ENCODE assay signal across 8 mouse cellular contexts in the genomic region with DNA sequence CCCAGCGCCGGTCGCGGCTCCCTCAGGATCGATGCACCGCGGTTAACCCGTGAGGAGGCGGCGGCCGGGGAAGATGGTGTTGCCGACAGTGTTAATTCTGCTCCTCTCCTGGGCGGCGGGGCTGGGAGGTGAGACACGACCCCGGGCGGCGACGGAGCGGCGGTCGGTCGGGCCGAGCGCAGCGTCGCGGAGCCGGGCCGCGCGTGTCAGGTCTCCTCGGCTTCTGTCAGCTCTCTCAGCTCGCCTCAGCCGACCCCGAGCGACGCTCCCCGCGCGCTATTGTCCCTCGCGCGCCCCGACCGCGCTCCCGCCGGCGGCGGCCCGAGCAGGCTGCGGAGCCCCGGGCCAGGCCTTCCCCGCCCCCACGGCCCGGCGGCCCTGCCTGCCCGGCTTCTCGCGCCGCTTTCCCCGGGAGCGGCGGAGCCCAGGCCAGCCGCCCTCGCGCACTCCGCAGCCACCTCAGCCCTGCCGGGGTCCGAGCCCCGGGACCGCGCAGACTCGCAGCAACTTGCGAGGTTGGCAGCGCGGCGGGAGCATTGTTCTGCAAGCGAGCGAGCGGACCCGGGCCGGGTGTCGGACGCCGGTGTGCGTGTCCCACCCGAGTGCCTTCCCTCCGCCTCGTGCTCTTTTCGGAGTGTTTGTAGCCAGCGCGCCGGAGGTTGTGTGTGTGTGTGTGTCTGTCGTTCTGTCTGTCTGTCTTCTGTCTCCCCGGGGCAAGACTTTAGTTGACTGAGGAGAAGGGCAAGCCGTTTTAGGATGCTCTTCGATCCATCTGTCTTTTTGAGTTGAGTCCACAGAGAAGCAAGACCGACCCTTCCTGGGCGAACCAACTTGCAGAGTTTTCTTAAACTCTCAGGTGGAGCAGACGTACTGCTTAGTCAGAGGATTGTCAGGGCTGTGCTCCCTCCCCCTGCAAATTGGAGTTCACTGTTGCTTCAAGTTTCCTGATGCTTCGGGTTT. TPM values are rescaled to one million over a fixed set of nuclear protein-coding genes. Genes with fewer than 3 reads are reported as not detected.
DNase-seq lines count a peak whose midpoint lies in the region; ATAC-seq and TF ChIP-seq lines count a peak whose summit lies in the region.

No protein-coding gene starts in this region.

- H3K4me2 ChIP-seq in embryonic facial prominence, embryonic 15.5 days (replicated peaks) = peak overlapping the region; percentile 65
- peak overlapping the region; percentile 85 for H3K4me2 ChIP-seq in heart, embryonic 12.5 days
- peak overlapping the region; percentile 74 for H3K4me2 ChIP-seq in kidney, embryonic 15.5 days
- peak overlapping the region; percentile 51 for H3K4me2 ChIP-seq in liver, embryonic 16.5 days (ENCODE audit: low read depth, low read length)

- peak overlapping the region; percentile 86 for H3K4me3 ChIP-seq in embryonic facial prominence, embryonic 15.5 days (replicated peaks)
- peak overlapping the region; percentile 98 for H3K4me3 ChIP-seq in heart, embryonic 12.5 days
- H3K4me3 ChIP-seq in kidney, embryonic 15.5 days (replicated peaks) = peak overlapping the region; percentile 96
- H3K4me3 ChIP-seq in liver, embryonic 16.5 days (ENCODE audit: low read depth, low read length) = peak overlapping the region; percentile 80
- H3K4me3 ChIP-seq in testis, adult 2 months (ENCODE audit: control insufficient read depth, low read depth, low read length) = peak overlapping the region; percentile 95

- TF ChIP-seq CTCF in testis, adult 2 months (IDR thresholded peaks at IDR 0.05; ENCODE audit: control insufficient read depth, insufficient read depth, insufficient replicate concordance, low read depth, low read length) = no peak

- H3K9me3 ChIP-seq in embryonic facial prominence, embryonic 15.5 days (replicated peaks) = no peaks in the 10 kb centered on the region
- H3K9me3 ChIP-seq in heart, embryonic 12.5 days (replicated peaks) = no peaks in the 10 kb centered on the region
- no peaks in the 10 kb centered on the region for H3K9me3 ChIP-seq in kidney, embryonic 15.5 days (replicated peaks)
- no peaks in the 10 kb centered on the region for H3K9me3 ChIP-seq in liver, embryonic 16.5 days (replicated peaks; ENCODE audit: control insufficient read depth, low read length)

- under 1% methylated on average over 101 of the region's 103 CpGs for WGBS in embryonic facial prominence, embryonic 15.5 days
- WGBS in heart, embryonic 12.5 days = under 1% methylated on average over 92 of the region's 103 CpGs
- under 1% methylated on average over 91 of the region's 103 CpGs for WGBS in kidney, embryonic 15.5 days
- WGBS in liver, embryonic 16.5 days (ENCODE audit: insufficient replicate concordance) = under 1% methylated on average over 99 of the region's 103 CpGs

- H3K4me1 ChIP-seq in embryonic facial prominence, embryonic 15.5 days = peaks cover 10% of the 10 kb centered on the region; the same call in 1 of the 2 replicates
- peaks cover 15% of the 10 kb centered on the region for H3K4me1 ChIP-seq in heart, embryonic 12.5 days (replicated peaks)
- peaks cover 19% of the 10 kb centered on the region for H3K4me1 ChIP-seq in kidney, embryonic 15.5 days
- peaks cover 34% of the 10 kb centered on the region for H3K4me1 ChIP-seq in liver, embryonic 16.5 days (ENCODE audit: control insufficient read depth, low read depth, low read length)
- peaks cover 5% of the 10 kb centered on the region; the same call in 1 of the 2 replicates for H3K4me1 ChIP-seq in testis, adult 2 months (ENCODE audit: control insufficient read depth, insufficient read depth, low read length)

- H3K36me3 ChIP-seq in embryonic facial prominence, embryonic 15.5 days = no peaks in the 10 kb centered on the region
- no peaks in the 10 kb centered on the region for H3K36me3 ChIP-seq in heart, embryonic 12.5 days
- H3K36me3 ChIP-seq in kidney, embryonic 15.5 days = no peaks in the 10 kb centered on the region
- H3K36me3 ChIP-seq in liver, embryonic 16.5 days (ENCODE audit: control insufficient read depth, insufficient read depth) = no peaks in the 10 kb centered on the region; the same call in 1 of the 2 replicates
- no peaks in the 10 kb centered on the region for H3K36me3 ChIP-seq in testis, adult 2 months (ENCODE audit: control insufficient read depth, insufficient read depth, low read length)

- TF ChIP-seq POLR2A in testis, adult 2 months (IDR thresholded peaks at IDR 0.05; ENCODE audit: control insufficient read depth, low read depth, low read length) = no peak

- ATAC-seq in CD4-positive, CD25-positive, alpha-beta regulatory T cell, adult 4 months = peak; percentile 38
- peak; percentile 58 for ATAC-seq in embryonic facial prominence, embryonic 15.5 days (ENCODE audit: insufficient number of reproducible peaks, low FRiP score, low TSS enrichment, low read depth)
- peak; percentile 71 for ATAC-seq in heart, embryonic 12.5 days (ENCODE audit: insufficient number of reproducible peaks, low FRiP score)
- ATAC-seq in kidney, embryonic 15.5 days (replicated peaks; ENCODE audit: low FRiP score) = peak; percentile 70
- peak; percentile 22 for ATAC-seq in liver, embryonic 16.5 days (ENCODE audit: low read depth)

- no peaks in the 10 kb centered on the region for H3K27me3 ChIP-seq in embryonic facial prominence, embryonic 15.5 days
- no peaks in the 10 kb centered on the region for H3K27me3 ChIP-seq in heart, embryonic 12.5 days (replicated peaks)
- no peaks in the 10 kb centered on the region for H3K27me3 ChIP-seq in kidney, embryonic 15.5 days
- H3K27me3 ChIP-seq in liver, embryonic 16.5 days (ENCODE audit: control insufficient read depth, insufficient read depth, low read depth, low read length) = no peaks in the 10 kb centered on the region
- H3K27me3 ChIP-seq in testis, adult 2 months (ENCODE audit: control insufficient read depth, insufficient read depth, low read length) = no peaks in the 10 kb centered on the region

- H3K27ac ChIP-seq in embryonic facial prominence, embryonic 15.5 days (replicated peaks) = peak overlapping the region; percentile 96
- peak overlapping the region; percentile 97 for H3K27ac ChIP-seq in heart, embryonic 12.5 days (ENCODE audit: poor library complexity, severe bottlenecking)
- H3K27ac ChIP-seq in kidney, embryonic 15.5 days = peak overlapping the region; percentile 99
- H3K27ac ChIP-seq in liver, embryonic 16.5 days (ENCODE audit: low read length) = peak overlapping the region; percentile 97
- peak overlapping the region; percentile 92 for H3K27ac ChIP-seq in testis, adult 2 months (ENCODE audit: control insufficient read depth, insufficient read depth, low read depth, low read length)

- peak overlapping the region; percentile 87 for H3K9ac ChIP-seq in embryonic facial prominence, embryonic 15.5 days
- peak overlapping the region; percentile 99 for H3K9ac ChIP-seq in heart, embryonic 12.5 days
- H3K9ac ChIP-seq in kidney, embryonic 15.5 days = peak overlapping the region; percentile 98
- H3K9ac ChIP-seq in liver, embryonic 16.5 days (ENCODE audit: low read depth, low read length) = peak overlapping the region; percentile 97

- peak; percentile 68 for DNase-seq in adrenal gland, postnatal 10 days
- peak; percentile 80 for DNase-seq in neural tube, embryonic 10.5 days (ENCODE audit: extremely low spot score, low spot score)

RNA-seq across cellular contexts. Expression of gene Adam10, which starts 0.6 kb away (rescaled TPM):
- 10 to 100 TPM; 62.4 to 65.8 TPM for polyA plus RNA-seq in CD4-positive, CD25-positive, alpha-beta regulatory T cell, adult 4 months (2017; shearing (Covaris generic))
- total RNA-seq in adrenal gland, postnatal 10 days (2021) = 10 to 100 TPM; 54.1 to 59.2 TPM
- 60.6 and 61.8 TPM in 2 replicates for polyA plus RNA-seq in embryonic facial prominence, embryonic 15.5 days (2015; fragmentation: Nextera tagmentation; extraction: Ambion mirVana)
- 106 and 107 TPM in 2 replicates for polyA plus RNA-seq in heart, embryonic 12.5 days (2016; fragmentation: Nextera tagmentation; extraction: Ambion mirVana)
- 88.3 and 92.2 TPM in 2 replicates for polyA plus RNA-seq in kidney, embryonic 15.5 days (2015; fragmentation: Nextera tagmentation; extraction: Ambion mirVana)
- polyA plus RNA-seq in liver, embryonic 16.5 days (2015; fragmentation: Nextera tagmentation; extraction: Ambion mirVana) = 66.1 and 68.4 TPM in 2 replicates
- 4.5 and 6.8 TPM in 2 replicates for polyA plus RNA-seq in testis, adult 2 months (2012; rRNA removed)

RNA-seq across cellular contexts. Expression of gene Mindy2, which starts 22.4 kb away (rescaled TPM):
- polyA plus RNA-seq in CD4-positive, CD25-positive, alpha-beta regulatory T cell, adult 4 months (2017; shearing (Covaris generic)) = 10 to 100 TPM in 1 of 2 experiments, 1 to 10 TPM in 1; 9.1 to 20.3 TPM
- 10 to 100 TPM; 17.5 to 21.2 TPM for total RNA-seq in adrenal gland, postnatal 10 days (2021)
- 18.1 and 18.2 TPM in 2 replicates for polyA plus RNA-seq in embryonic facial prominence, embryonic 15.5 days (2015; fragmentation: Nextera tagmentation; extraction: Ambion mirVana)
- polyA plus RNA-seq in heart, embryonic 12.5 days (2016; fragmentation: Nextera tagmentation; extraction: Ambion mirVana) = 14.7 and 16.1 TPM in 2 replicates
- polyA plus RNA-seq in kidney, embryonic 15.5 days (2015; fragmentation: Nextera tagmentation; extraction: Ambion mirVana) = 10.2 and 11.4 TPM in 2 replicates
- polyA plus RNA-seq in liver, embryonic 16.5 days (2015; fragmentation: Nextera tagmentation; extraction: Ambion mirVana) = 11.2 and 12.9 TPM in 2 replicates
- 1.6 and 1.7 TPM in 2 replicates for polyA plus RNA-seq in testis, adult 2 months (2012; rRNA removed)

RNA-seq across cellular contexts. Expression of gene Gm10642, which starts 23.4 kb away (rescaled TPM):
- polyA plus RNA-seq in CD4-positive, CD25-positive, alpha-beta regulatory T cell, adult 4 months (2017; shearing (Covaris generic)) = under 1 TPM; 0.39 to 0.61 TPM
- total RNA-seq in adrenal gland, postnatal 10 days (2021) = 1 to 10 TPM in 1 of 2 experiments, under 1 TPM in 1; 0.60 to 1.1 TPM
- 0.34 and 1.1 TPM in 2 replicates for polyA plus RNA-seq in embryonic facial prominence, embryonic 15.5 days (2015; fragmentation: Nextera tagmentation; extraction: Ambion mirVana)
- polyA plus RNA-seq in heart, embryonic 12.5 days (2016; fragmentation: Nextera tagmentation; extraction: Ambion mirVana) = 0.36 and 0.54 TPM in 2 replicates
- 0.10 and 0.57 TPM in 2 replicates for polyA plus RNA-seq in kidney, embryonic 15.5 days (2015; fragmentation: Nextera tagmentation; extraction: Ambion mirVana)
- 0.90 and 0.92 TPM in 2 replicates for polyA plus RNA-seq in liver, embryonic 16.5 days (2015; fragmentation: Nextera tagmentation; extraction: Ambion mirVana)
- polyA plus RNA-seq in testis, adult 2 months (2012; rRNA removed) = 0.14 TPM in 1 of 2 replicates, not detected in the other

Comparison
In these comparisons a context has a peak if more than half of its experiments do, and no peak if none do; other contexts are left out.
1. Peak in every context shown above with its lines: DNase-seq, ATAC-seq, H3K4me3 ChIP-seq and H3K27ac ChIP-seq.